Mouse (Mus musculus) embryonic stem cell, embryonic (primary cell): Measurements from ENCODE around the gene Tap1.

Experiments used
- CTCF ChIA-PET, 4 experiments: fragments of 300-600 bp in 2 of 4; fragments of 350-600 bp in 2 of 4; sonication (Branson Sonifier 250); formaldehyde crosslinking; loops; one replicate each; lab custom pipeline; 2022; ENCODE audit warnings: inconsistent platforms in 2 of 4; lab: Charles Lee
- POLR2A ChIA-PET, 4 experiments: fragments of 300-600 bp in 2 of 4; fragments of 350-600 bp in 2 of 4; sonication (Branson Sonifier 250); formaldehyde crosslinking; loops; one replicate each; lab custom pipeline; 2022; ENCODE audit warnings: antibody characterized with exemption in 4 of 4, inconsistent platforms in 1 of 4; lab: Charles Lee

The Tap1 gene

DNA sequence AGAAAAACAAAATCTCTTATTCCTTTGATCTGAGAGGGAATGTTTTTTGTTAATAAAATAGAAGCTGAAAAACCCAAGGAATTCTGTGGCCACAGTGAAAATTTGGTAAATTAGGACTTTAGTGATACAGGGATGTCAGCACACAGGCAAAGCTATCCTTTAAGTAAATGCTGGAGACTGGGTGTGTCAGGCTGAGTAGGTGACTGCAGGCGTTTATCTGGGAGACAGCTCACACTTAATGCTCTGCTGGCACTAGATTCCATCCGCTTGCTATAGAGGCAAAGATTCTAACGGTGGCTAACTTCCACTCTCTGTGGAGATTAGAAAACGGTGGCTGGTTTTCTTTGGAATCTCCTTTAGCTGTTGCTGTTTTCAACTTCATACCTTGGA, 16.9 kb upstream of the Tap1 start:
- CTCF ChIA-PET = interaction anchor here (0.6 to 8.8 kb wide), 127 partner anchors 8 to 1049 kb away, joined by 3 to 74 read pairs (median 4); partner anchors contain the start of genes Tap1 (in 4 of the 4), Psmb9 (in 3 of the 4), Rxrb (in 2 of the 4) and Slc39a7 (in 2 of the 4)
- POLR2A ChIA-PET = interaction anchor here (0.6 to 2.3 kb wide), 20 partner anchors 31 to 1789 kb away, joined by 3 to 13 read pairs (median 4); partner anchors contain the start of gene H2-DMa (in 2 of the 4)

DNA sequence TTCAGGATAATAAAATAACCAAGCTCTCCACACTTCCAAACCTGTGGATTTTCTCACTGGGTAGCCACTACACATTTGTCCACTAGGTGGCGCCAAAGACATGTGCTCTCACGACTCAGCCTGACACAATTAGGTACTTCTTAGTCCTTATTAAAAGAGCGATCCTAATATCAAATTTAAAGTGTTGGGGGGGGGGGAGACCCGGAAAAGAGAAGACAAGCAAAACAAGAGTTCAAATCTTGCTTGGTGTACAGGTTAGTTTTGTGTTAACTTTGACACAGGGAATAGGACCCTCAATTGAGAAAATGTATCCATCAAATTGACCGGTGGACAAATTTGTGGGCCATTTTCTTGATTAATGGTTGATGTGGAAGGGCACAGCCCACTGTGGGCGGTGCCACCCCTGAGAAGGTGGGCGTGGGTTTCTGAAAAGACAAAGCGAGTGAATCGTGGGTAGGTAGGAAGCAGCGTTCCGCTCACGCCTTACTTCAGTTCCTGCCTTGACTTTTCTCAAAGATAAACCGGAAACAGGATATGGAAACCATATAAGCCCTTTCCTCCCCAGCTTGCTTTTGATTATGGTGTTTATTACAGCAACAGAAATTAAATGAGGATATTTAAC, 16.4 kb upstream of the Tap1 start:
- ChIA-PET POLR2A (interaction anchor here (0.6 to 2.3 kb wide), 22 partner anchors 32 to 1789 kb away, joined by 3 to 13 read pairs (median 4); partner anchors contain the start of gene H2-DMa (in 2 of the 4)), CTCF (interaction anchor here (0.6 to 8.8 kb wide), 128 partner anchors 8 to 1048 kb away, joined by 3 to 74 read pairs (median 4); partner anchors contain the start of genes Tap1 (in 4 of the 4), Psmb9 (in 3 of the 4), Rxrb (in 2 of the 4) and Slc39a7 (in 2 of the 4))

DNA sequence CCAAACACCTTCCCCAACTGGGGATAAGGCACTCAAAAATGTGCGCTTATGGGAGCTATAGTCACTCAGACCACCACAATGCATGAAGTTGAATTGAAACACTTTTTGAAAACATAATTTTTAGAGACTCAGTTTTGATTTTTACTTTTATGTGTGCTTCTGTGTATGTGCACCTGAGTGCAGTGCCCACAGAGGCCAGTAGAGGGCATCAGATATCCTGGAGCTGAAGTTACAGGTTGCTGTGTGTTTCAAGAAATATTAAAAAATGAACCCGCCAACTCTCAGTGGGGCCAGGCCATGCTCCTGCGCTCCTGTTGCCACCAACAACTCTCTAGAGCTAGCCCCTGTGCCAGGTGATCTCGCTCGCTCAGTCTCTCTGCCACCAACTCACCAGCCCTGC, 14.8 kb upstream of the Tap1 start:
- ChIA-PET POLR2A (interaction anchor here in 1 of 4 experiments (0.5 to 1.4 kb wide), 2 partner anchors 53 to 381 kb away, joined by 3 read pairs; partner anchors contain the start of gene H2-DMa), CTCF (interaction anchor here in 3 of 4 experiments (0.6 to 2.1 kb wide), 10 partner anchors 11 to 1580 kb away, joined by 3 to 6 read pairs (median 4); partner anchors contain the start of genes BC051142 (in 1 of the 3), Psmb9 (in 1 of the 3) and Tap1 (in 1 of the 3))

DNA sequence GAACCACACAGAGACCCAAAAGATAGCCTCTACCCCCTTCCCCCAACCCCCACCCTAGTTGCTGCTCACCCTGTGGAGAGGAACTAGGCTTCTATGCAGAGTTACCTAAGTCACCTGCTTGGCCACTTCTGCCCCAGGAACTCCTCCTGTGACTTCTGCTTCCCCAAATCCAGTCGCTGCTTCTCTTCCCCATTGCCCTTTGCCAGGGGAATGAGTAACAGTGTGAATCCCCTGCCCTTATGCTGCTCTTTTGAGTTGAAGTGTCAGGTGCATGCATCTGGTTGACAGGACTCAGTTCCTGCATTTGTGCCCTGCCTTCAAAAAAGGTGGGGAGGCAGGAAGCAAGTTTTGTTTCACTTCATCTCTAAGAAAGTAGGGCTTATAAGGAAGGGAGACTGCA, 13.3 kb upstream of the Tap1 start:
- POLR2A ChIA-PET = no interaction called here
- CTCF ChIA-PET = interaction anchor here in 2 of 4 experiments (0.7 to 2.1 kb wide), 2 partner anchors 39 to 237 kb away, joined by 4 to 5 read pairs; no protein-coding TSS in a partner anchor

DNA sequence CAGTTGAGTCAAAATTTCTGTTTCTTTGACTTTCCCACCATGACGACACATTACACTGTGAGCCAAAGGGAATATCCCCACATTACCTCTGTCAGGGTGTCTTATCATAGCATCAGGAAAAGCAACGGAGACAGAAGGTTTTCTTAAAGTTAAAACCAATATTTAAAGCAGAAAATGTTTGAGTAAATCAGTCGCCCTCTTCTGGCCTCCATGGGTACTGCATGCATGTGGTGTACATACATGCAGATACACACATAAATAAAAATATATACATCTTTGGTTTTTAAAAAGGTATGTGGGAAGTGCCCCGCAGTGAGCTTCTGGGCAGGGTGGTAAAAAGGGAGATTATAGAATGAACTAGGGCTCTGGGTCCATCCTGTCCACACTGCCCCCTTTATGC, 10.2 kb upstream of the Tap1 start:
- POLR2A ChIA-PET = no interaction called here
- CTCF ChIA-PET = no interaction called here

DNA sequence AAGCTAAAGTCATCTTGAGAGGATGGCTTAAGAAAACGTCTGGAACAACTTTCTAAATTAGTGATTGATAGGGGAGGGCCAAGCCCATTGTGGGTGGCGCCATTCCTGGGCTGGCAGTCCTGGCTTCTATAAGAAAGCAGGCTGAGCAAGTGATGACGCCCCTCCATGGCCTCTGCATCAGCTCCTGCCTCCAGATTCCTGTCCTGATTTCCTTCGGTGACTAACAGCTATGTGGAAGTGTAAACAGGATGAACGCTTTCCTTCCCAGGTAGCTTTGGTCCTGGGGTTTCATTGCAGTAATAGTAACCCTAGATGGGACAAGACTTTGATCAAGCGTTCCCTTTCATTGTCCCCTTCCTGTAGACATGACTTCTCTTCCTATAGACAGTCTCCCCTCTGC, 8.3 kb upstream of the Tap1 start:
- ChIA-PET POLR2A (no interaction called here), CTCF (interaction anchor here in 3 of 4 experiments (0.6 to 0.8 kb wide), 3 partner anchors 8 to 55 kb away, joined by 3 read pairs; no protein-coding TSS in a partner anchor)

DNA sequence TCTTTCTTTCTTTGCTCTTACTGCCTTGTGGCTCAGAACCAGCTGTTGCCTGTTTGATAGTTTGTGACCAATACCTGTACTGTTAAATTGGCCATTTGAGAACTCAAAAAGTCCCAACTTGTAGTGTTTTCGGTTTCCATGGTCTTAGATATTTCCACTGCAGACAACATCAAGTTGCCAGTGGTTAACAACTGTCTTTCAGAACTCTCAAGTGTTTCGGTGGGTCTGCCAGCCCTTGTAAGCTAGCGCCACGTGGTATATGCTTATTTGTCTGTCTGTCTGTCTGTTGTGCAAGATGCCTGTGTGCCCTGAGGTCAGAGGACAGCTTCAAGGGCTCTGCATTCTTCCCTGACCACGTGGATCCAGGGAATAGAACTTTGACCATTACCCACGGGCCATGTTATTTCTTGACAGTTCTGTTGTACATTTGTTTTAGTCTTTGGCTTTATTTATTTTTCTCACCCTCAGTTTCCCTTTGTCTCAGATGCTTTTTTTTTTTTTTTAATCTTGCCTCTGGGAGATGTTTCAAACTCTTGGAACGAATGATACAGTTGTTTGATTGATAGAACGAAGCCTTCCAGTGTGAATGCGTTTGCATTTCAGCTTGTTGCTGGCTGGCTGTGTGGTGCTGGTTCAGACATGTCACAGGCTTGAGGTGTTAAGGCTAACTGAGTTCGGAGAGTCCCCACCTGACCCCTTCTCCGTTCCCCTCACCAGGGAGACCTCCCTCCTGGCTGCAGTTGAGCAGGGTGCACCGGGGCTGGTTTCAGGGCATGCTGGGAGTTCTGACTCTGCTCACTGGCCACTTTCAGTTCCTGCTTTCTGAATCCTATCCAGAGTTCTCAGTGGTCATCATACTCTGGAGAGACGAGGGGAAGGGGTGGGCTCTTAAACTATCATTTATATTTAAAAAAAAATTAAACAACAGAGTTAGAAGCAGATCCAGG, 7.2 kb upstream of the Tap1 start:
- POLR2A ChIA-PET = interaction anchor here in 2 of 4 experiments (0.6 to 1.2 kb wide), 3 partner anchors 18 to 73 kb away, joined by 3 read pairs; no protein-coding TSS in a partner anchor
- CTCF ChIA-PET = interaction anchor here in 3 of 4 experiments (0.5 to 1.4 kb wide), 4 partner anchors 10 to 634 kb away, joined by 3 to 5 read pairs (median 3); no protein-coding TSS in a partner anchor

DNA sequence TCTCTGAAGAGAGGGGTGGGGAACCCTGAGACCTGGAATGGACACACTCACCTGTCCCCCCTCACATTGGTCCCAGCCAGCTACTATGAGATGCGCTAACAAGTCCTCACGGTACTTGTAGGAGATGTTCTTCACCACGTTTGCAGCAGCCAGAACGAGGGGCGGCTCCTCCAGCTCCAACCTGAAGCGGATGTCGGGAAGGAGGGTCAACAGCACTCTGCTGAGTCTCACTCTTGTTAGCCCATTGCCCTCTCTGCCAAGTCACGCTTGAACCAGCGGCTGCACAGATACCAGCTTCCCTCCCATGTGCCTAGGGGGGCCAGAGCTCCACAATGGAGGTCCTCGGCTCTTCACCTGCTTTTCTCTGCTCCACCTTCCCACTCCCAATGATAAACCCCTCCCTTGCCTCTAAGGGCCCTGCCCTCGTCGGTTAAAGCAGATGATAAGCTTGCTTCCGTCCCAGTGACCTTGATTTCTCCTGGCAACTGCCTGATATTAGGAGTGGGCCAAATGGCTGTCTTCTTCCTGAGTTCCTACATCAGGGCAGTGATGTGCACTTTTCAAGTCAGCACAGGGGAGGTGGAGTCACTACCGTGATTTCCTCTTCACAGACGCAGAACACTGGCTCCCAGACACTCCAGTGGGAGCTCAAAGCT, 3.7 kb upstream of the Tap1 start:
- POLR2A ChIA-PET = interaction anchor here in 2 of 4 experiments (0.6 to 1.7 kb wide), 6 partner anchors 17 to 228 kb away, joined by 3 to 5 read pairs (median 3); partner anchors contain the start of genes H2-DMa (in 2 of the 2), Rps18 (in 1 of the 2) and Vps52 (in 1 of the 2)
- CTCF ChIA-PET = interaction anchor here in 3 of 4 experiments (0.7 to 2.6 kb wide), 10 partner anchors 11 to 630 kb away, joined by 3 to 18 read pairs (median 4); no protein-coding TSS in a partner anchor

DNA sequence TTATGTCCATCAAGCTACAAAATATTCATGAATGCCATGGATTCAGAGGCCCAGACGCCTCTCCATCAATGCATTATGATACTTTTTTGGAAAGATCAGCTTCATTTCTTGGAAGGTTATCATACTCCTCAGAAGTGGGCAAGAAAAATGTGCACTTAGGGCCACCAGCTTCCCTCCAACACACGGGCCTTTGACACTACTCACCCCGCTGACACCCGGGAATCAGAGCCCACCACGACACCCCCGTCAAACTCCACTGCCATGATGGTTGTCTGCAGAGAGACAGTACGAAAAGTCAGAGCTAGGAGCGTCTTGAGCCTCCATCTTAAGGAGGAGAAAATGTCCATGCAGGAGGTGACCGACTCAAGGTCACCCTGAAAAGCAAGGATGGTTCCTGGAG, 1.8 kb upstream of the Tap1 start:
- CTCF ChIA-PET = interaction anchor here in 2 of 4 experiments (1.1 to 2.8 kb wide), 3 partner anchors 15 to 50 kb away, joined by 3 to 14 read pairs (median 4); no protein-coding TSS in a partner anchor
- POLR2A ChIA-PET = interaction anchor here in 2 of 4 experiments (1.2 to 2.3 kb wide), 4 partner anchors 11 to 73 kb away, joined by 4 to 17 read pairs (median 6); partner anchors contain the start of gene H2-DMa (in 1 of the 2)

DNA sequence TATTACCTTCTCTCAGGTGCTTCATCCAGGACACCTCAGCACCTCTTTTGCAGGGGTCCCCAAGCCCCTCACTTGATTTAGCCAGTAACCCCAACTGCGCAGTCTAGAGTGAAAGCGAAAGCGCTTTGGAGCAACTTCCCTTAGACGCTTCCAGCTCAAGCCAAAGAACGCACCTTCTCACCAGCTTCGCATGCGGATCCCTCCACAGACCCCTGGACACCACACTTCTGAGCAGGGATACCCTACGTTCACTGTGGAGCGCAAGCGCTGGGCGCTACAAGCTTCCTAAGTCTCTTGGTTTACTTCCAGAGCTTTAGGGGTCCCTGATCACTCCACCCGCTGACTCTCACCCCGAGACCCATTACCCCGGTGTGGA, 480 bp upstream of the Tap1 start:
- CTCF ChIA-PET = interaction anchor here (0.5 to 2.8 kb wide), 18 partner anchors 9 to 386 kb away, joined by 3 to 14 read pairs (median 4); partner anchors contain the start of gene BC051142 (in 1 of the 4)

DNA sequence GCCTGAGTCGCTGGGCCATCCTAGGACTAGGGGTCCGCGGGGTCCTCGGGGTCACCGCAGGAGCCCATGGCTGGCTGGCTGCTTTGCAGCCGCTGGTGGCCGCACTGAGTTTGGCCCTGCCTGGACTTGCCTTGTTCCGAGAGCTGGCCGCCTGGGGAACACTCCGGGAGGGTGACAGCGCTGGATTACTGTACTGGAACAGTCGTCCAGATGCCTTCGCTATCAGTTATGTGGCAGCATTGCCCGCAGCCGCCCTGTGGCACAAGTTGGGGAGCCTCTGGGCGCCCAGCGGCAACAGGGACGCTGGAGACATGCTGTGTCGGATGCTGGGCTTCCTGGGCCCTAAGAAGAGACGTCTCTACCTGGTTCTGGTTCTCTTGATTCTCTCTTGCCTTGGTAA, 657 bp downstream of the Tap1 start:
- POLR2A ChIA-PET = interaction anchor here in 3 of 4 experiments (0.9 to 2.3 kb wide), 11 partner anchors 9 to 232 kb away, joined by 3 to 17 read pairs (median 3); partner anchors contain the start of genes H2-DMa (in 1 of the 3), Psmb8 (in 1 of the 3), Ring1 (in 1 of the 3) and Rps18 (in 1 of the 3)
- CTCF ChIA-PET = interaction anchor here in 3 of 4 experiments (0.8 to 2.8 kb wide), 7 partner anchors 8 to 385 kb away, joined by 3 to 14 read pairs (median 3); partner anchors contain the start of gene BC051142 (in 1 of the 3)

More for the DNA sequence above, 480 bp upstream of the Tap1 start:
- POLR2A ChIA-PET = interaction anchor here (0.5 to 2.3 kb wide), 15 partner anchors 10 to 162 kb away, joined by 3 to 17 read pairs (median 4); partner anchors contain the start of genes H2-DMa (in 1 of the 4), Psmb8 (in 1 of the 4), Ring1 (in 1 of the 4) and Rxrb (in 1 of the 4)

DNA sequence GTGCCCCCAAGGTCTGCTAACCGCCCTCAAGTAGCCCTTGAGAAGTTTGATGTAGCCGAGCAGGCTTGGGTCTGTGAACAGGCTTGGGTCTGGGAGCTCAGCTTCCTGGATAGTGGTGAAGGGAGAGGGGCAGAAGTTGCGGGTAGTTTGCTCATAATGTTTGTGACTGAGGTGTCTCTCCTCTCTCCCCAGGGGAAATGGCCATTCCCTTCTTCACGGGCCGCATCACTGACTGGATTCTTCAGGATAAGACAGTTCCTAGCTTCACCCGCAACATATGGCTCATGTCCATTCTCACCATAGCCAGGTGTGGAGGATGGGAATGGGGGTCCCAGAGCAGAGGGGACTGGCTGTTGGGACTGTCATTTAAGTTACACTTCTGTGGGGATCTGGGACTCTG, 1.6 kb downstream of the Tap1 start:
- POLR2A ChIA-PET = no interaction called here

DNA sequence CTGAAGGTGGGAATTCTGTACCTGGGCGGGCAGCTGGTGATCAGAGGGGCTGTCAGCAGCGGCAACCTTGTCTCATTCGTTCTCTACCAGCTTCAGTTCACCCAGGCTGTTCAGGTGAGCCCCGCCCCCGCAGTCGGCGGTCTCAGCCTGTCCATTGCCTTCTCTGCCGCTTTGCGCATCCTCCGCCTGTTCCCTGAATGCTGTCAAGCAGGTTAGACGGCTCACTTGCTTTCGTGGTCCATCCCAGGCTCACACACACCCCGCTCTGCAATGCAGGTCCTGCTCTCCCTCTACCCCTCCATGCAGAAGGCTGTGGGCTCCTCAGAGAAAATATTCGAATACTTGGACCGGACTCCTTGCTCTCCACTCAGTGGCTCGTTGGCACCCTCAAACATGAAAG, 5.5 kb downstream of the Tap1 start:
- CTCF ChIA-PET = interaction anchor here in 1 of 4 experiments (1.1 kb wide), 1 partner anchor 219 kb away, joined by 4 read pairs; no protein-coding TSS in a partner anchor
- POLR2A ChIA-PET = interaction anchor here in 1 of 4 experiments (2.8 kb wide), 1 partner anchor 73 kb away, joined by 8 read pairs; the partner anchor contains the start of gene H2-DMa

More for the DNA sequence above, 1.6 kb downstream of the Tap1 start:
- CTCF ChIA-PET = no interaction called here

DNA sequence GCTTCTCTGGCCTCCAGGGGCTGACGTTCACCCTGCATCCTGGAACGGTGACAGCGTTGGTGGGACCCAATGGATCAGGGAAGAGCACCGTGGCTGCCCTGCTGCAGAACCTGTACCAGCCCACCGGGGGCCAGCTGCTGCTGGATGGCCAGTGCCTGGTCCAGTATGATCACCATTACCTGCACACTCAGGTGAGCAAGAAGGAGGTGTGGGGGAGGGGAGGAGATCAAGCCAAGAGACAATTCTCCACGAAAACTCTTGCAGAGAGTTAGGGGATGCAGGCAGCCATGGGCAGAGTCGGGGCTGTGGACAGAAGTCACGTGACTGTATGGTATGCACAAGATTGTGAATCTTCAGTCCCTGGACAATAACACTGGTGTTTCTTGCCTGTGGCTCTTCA, 6.1 kb downstream of the Tap1 start:
- CTCF ChIA-PET = interaction anchor here in 1 of 4 experiments (0.7 kb wide), 1 partner anchor 249 kb away, joined by 8 read pairs; no protein-coding TSS in a partner anchor

DNA sequence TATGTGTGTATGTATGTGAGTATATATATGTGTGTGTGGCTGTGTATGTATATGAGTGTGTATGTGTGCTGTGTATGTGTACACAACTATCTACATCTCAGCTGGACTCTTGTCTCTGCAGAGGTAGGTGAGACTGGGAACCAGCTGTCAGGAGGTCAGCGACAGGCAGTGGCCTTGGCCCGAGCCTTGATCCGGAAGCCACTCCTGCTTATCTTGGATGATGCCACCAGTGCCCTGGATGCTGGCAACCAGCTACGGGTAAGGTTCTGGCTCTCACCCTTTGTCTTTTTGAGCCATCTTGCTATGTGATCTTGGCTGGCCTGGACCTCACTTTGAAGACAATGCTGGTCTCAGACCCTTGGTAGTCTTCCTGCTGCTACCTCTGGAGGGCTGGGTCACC, 7.4 kb downstream of the Tap1 start:
- ChIA-PET CTCF (interaction anchor here in 1 of 4 experiments (0.9 kb wide), 1 partner anchor 24 kb away, joined by 4 read pairs; no protein-coding TSS in a partner anchor), POLR2A (interaction anchor here in 1 of 4 experiments (0.6 to 1.2 kb wide), 3 partner anchors 11 to 109 kb away, joined by 3 to 4 read pairs (median 4); no protein-coding TSS in a partner anchor)

More for the DNA sequence above, 6.1 kb downstream of the Tap1 start:
- POLR2A ChIA-PET = interaction anchor here in 1 of 4 experiments (2.8 kb wide), 1 partner anchor 74 kb away, joined by 8 read pairs; the partner anchor contains the start of gene H2-DMa

DNA sequence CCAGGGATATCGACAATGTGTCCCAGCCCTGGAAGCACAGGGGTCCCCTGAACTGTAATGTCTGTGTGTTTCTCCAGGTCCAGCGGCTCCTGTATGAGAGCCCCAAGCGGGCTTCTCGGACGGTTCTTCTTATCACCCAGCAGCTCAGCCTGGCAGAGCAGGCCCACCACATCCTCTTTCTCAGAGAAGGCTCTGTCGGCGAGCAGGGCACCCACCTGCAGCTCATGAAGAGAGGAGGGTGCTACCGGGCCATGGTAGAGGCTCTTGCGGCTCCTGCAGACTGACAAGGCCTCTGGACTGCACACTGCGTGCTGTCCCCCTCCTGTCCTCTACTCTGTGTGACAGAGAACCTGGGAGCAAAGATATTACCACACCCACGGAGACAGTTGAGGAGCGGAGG, 9.1 kb downstream of the Tap1 start:
- ChIA-PET POLR2A (interaction anchor here in 3 of 4 experiments (0.6 to 2.2 kb wide), 6 partner anchors 10 to 117 kb away, joined by 3 to 8 read pairs (median 4); partner anchors contain the start of genes Psmb9 (in 2 of the 3), Tap1 (in 2 of the 3) and H2-DMa (in 1 of the 3)), CTCF (interaction anchor here in 3 of 4 experiments (0.6 to 1.2 kb wide), 7 partner anchors 9 to 1224 kb away, joined by 3 to 5 read pairs (median 3); partner anchors contain the start of genes Psmb9 (in 1 of the 3) and Tap1 (in 1 of the 3))
